Mouse (Mus musculus) megakaryocyte, embryonic 14.5 days (primary cell): ENCODE measurements around the gene Gm10842. TPM values are rescaled to one million over a fixed set of nuclear protein-coding genes. Genes with fewer than 3 reads are reported as not detected.

Experiments used
- H3K27me3 ChIP-seq: replicated peaks from 2 replicates; pipeline ENCODE3; 2012; ENCODE audit warnings: inconsistent platforms
- H3K36me3 ChIP-seq: replicated peaks from 2 replicates; pipeline ENCODE3; 2012; ENCODE audit warnings: low read length, inconsistent platforms, mixed read lengths
- H3K4me1 ChIP-seq: 2 replicates; pipeline ENCODE4 v1.6.1; 2012; ENCODE audit warnings: inconsistent platforms
- H3K4me3 ChIP-seq: replicated peaks from 2 replicates; pipeline ENCODE3; 2012; ENCODE audit warnings: moderate library complexity, mild to moderate bottlenecking, inconsistent platforms
- H3K9me3 ChIP-seq: 2 replicates; pipeline ENCODE4 v1.6.1; 2012; ENCODE audit warnings: inconsistent platforms
- FLI1 ChIP-seq: IDR thresholded peaks from 2 replicates; pipeline ENCODE4 v1.6.1; 2012; ENCODE audit warnings: low read length, inconsistent platforms, mixed read lengths
- GATA1 ChIP-seq: IDR thresholded peaks from 3 replicates; pipeline ENCODE4 v1.6.1; 2012; ENCODE audit warnings: mixed read lengths, low read length, inconsistent platforms, borderline replicate concordance
- polyA plus RNA-seq: library from polyadenylated mRNA; stranded (reverse); fragments of >175 nt; gene quantifications from 2 replicates; pipeline ENCODE4 v1.2.3, GENCODE M21; 2012; ENCODE audit warnings: low replicate concordance; ENCODE audit not compliant: insufficient read depth

The Gm10842 gene
- polyA plus RNA-seq, 1 experiment: not detected

DNA sequence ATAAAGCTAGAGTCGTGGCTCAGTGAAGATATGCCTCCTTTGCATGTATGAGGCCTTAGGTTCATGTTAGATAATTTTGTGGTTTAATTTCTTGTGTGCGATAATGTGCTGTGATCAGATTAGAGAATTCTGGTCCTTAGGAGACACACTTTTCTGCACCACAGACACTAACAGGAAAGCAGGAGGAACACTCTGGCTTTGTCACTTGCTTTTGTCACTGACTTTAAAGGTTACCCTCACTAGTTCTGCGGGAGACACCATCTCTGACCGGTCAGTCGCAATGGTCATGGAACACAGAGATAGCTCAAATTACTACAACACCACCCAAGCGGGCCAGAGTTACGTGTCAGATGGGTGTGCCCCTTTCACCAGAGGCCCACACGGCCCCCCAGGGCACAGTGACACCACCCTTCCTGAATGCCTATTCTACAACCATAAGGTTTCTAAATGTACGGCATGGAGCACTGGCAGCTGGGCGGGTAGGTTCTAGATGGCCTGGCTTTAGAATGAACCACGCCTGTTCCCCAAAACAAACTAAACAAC is 5.7 kb downstream of the Gm10842 start:
- TF ChIP-seq GATA1: no peak
- no peak for TF ChIP-seq FLI1
- peaks cover 35% of the 10 kb centered on the region for H3K4me1 ChIP-seq
- peaks cover 33% of the 10 kb centered on the region for H3K27me3 ChIP-seq
- no peaks in the 10 kb centered on the region for H3K36me3 ChIP-seq
- no peaks in the 10 kb centered on the region for H3K9me3 ChIP-seq
- no peak overlapping the region for H3K4me3 ChIP-seq

- no peaks in the 10 kb centered on the region for H3K9me3 ChIP-seq
- peak overlapping the region; percentile 35 for H3K4me3 ChIP-seq
- TF ChIP-seq GATA1: no peak
- no peak for TF ChIP-seq FLI1
- H3K27me3 ChIP-seq: peaks cover 33% of the 10 kb centered on the region
- no peaks in the 10 kb centered on the region for H3K36me3 ChIP-seq
- peaks cover 35% of the 10 kb centered on the region for H3K4me1 ChIP-seq
Observed at GRCm38 (mm10) chr11:105153068-105153833, 6.6 kb downstream of the Gm10842 start.

- Histone ChIP-seq H3K4me3 (no peak overlapping the region), H3K4me1 (peaks cover 29% of the 10 kb centered on the region), H3K36me3 (no peaks in the 10 kb centered on the region), H3K27me3 (peaks cover 28% of the 10 kb centered on the region), H3K9me3 (no peaks in the 10 kb centered on the region)
- no peak for TF ChIP-seq GATA1
- no peak for TF ChIP-seq FLI1
Observed at GRCm38 (mm10) chr11:105155915-105156314, 9.2 kb downstream of the Gm10842 start.

DNA sequence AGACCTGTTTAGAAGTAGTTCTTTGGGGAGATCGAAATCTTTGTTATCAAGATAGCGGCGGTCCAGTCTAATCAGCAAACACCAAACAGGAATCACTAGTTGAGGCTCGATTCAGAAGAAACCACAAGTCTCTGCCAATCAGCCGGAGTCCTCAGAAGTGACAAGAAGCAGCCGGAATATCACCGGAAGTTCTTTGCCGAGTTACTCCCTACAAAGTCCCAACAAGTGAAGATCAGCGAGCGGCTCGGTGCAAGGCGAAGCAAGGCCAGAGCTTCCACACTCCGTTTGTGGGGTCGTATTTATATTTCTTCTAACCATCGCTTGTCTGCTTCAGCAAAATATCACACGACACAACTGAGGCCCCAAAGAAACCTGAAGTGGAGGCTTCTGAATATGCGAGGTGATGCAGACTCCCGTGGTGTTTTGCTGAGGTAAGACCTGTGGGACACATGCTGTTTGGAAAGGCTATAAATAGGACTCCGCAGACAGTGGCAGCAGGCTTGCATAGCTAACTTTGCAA is 10.1 kb downstream of the Gm10842 start:
- Histone ChIP-seq H3K9me3 (no peaks in the 10 kb centered on the region), H3K27me3 (peaks cover 24% of the 10 kb centered on the region), H3K4me3 (no peak overlapping the region), H3K4me1 (peaks cover 21% of the 10 kb centered on the region), H3K36me3 (no peaks in the 10 kb centered on the region)
- TF ChIP-seq GATA1: no peak
- TF ChIP-seq FLI1: no peak

DNA sequence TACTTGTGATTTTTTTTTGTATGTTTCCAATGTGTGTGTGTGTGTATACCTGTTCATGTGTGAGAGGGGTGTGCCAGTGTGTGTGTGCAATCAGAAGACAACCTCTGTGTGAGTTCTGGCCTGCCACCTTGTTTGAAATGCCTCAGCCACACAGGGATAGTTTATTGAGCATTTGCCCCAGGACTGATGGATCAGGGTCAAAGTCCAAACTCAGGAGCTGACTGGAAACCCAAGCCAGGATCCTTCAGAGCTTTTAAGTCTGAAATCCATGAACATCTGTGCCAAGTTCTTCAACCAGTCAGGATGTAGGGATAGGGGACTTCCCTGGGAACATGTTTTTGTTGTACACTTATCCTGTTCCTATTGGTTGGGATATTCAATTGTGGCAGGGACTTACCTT is 11.4 kb downstream of the Gm10842 start:
- Histone ChIP-seq H3K9me3 (peaks cover 7% of the 10 kb centered on the region), H3K4me1 (peaks cover 12% of the 10 kb centered on the region), H3K4me3 (no peak overlapping the region)

GRCm38 (mm10) chr11:105159673-105160360 is 13.1 kb downstream of the Gm10842 start:
- Histone ChIP-seq H3K4me3 (no peak overlapping the region), H3K9me3 (peaks cover 18% of the 10 kb centered on the region), H3K27me3 (peaks cover 16% of the 10 kb centered on the region), H3K36me3 (no peaks in the 10 kb centered on the region), H3K4me1 (no peaks in the 10 kb centered on the region)
- TF ChIP-seq FLI1 (no peak), GATA1 (no peak)

More for the DNA sequence above, 11.4 kb downstream of the Gm10842 start:
- H3K36me3 ChIP-seq: no peaks in the 10 kb centered on the region
- H3K27me3 ChIP-seq: peaks cover 24% of the 10 kb centered on the region
- no peak for TF ChIP-seq FLI1
- no peak for TF ChIP-seq GATA1

DNA sequence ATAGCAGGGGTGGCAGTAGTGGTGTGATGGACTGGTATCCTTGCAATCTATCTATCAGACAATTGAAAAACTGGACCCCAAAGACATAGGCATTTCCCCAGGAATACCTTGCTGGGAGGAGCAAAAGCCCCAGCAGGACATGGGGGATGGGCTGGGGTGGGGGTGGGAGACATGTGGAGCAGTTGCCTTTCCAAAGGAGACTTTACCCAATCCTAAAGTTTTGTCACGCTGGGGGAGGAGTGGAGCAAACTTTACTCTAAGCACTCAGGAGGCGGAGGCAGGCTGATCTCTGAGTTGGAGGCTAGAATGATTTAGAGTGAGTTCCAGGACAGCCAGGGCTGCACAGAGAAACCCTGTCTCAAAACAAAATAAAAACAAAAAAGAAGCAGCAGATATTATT is 14.7 kb downstream of the Gm10842 start:
- H3K9me3 ChIP-seq: peaks cover 34% of the 10 kb centered on the region
- no peaks in the 10 kb centered on the region for H3K36me3 ChIP-seq
- no peaks in the 10 kb centered on the region for H3K4me1 ChIP-seq
- no peak for TF ChIP-seq GATA1
- H3K4me3 ChIP-seq: no peak overlapping the region
- H3K27me3 ChIP-seq: peaks cover 26% of the 10 kb centered on the region

DNA sequence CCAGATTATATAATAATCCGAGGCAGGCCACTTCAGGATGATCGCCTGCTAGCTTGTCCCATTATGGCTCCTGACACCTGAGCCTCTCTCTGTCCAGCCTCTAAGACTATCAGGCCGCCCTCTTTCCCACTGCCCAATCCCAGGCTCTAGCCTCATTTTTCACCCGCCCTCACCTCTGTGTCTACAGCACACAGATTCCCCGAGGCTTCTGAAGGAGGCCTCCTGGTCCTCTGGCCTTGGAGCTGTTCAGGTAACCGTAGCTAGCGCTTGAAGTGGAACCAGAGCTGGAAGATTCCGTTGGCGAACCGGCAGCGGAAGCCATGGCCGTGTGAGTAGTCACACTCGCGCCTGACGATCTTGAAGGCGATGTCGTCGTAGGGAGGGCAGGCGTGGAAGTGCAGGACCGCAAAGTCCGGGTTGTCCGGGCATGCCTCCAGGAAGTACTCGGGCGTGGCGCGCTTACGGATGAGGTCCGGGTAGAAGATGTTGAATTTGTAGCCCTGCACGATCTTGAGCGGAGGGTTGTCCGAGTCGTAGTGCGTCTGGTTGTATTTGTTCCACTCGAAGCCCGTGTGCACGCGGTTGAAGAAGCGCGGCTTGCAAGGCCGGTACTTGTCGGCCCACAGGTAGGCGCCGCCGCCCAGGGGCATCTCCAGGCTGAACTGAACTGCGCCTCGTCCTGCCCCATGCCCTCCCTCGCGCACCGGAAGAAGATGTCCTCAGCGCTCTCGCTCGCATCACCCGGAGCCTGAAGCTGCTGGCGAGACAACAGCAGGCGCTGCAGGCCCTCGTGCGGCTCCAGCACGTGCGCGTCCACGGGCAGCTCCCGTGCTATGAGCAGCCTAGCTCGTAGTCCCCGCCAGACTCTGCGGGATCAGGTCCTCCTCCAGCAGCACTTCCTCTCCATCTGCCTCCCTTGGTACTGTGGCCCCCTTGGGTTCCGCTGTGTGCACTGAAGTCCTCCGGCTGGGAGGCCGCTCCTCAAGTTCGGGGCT is 18.1 kb downstream of the Gm10842 start:
- no peaks in the 10 kb centered on the region for H3K4me1 ChIP-seq
- no peaks in the 10 kb centered on the region for H3K36me3 ChIP-seq
- TF ChIP-seq GATA1 (no peak), FLI1 (no peak)
- H3K9me3 ChIP-seq: peaks cover 38% of the 10 kb centered on the region
- peaks cover 27% of the 10 kb centered on the region for H3K27me3 ChIP-seq
- peak overlapping the region; percentile 50 for H3K4me3 ChIP-seq

DNA sequence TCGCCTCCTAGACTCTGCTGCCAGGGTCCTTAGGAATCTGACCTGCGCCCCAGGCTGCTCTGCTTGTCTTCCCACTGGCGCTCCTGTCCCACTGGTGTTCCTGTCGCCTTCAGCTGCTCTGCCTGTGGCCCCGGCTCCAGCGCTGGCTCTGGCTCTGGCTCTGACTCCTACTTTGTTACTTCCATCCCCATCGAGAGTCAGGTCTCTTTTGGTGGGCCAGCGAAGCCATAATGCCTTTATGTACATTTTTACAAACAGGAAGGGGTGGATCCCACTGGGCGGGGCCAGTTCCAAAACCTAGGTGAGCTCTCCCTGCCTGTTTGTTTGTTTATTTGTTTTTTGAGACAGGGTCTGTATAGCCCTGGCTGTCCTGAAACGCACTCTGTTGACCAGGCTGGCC is 20.1 kb downstream of the Gm10842 start:
- peaks cover 23% of the 10 kb centered on the region for H3K27me3 ChIP-seq
- TF ChIP-seq GATA1 (no peak), FLI1 (no peak)
- H3K4me3 ChIP-seq: no peak overlapping the region
- no peaks in the 10 kb centered on the region for H3K36me3 ChIP-seq
- peaks cover 38% of the 10 kb centered on the region for H3K9me3 ChIP-seq
- H3K4me1 ChIP-seq: peaks cover 8% of the 10 kb centered on the region
